Mouse (Mus musculus) left cerebral cortex, adult 6 months (tissue): ENCODE data around the gene Foxr1. TPM values are rescaled to one million over a fixed set of nuclear protein-coding genes. Genes with fewer than 3 reads are reported as not detected.

Experiments
- long read RNA-seq, 2 experiments: library from polyadenylated mRNA; unstranded; transcript quantifications; one replicate each; pipeline ENCODE4 v2.0.0; 2019 to 2020
- polyA plus RNA-seq: library from polyadenylated mRNA; unstranded; fragments of <200 nt; fragmentation: Nextera tagmentation; gene quantifications from 2 replicates; pipeline ENCODE4 v1.2.3, GENCODE M21; 2021

Foxr1 gene
- not detected in 2 replicates for polyA plus RNA-seq
- long read RNA-seq, experiment 1: 0 reads
- long read RNA-seq, experiment 2: 0 reads

GRCm38 (mm10) chr9:44440961-44441360, at the start of gene Foxr1:
Gene Foxr1, minus strand, starts transcription at chr9:44441136.

GRCm38 (mm10) chr9:44482552-44482951, 41.6 kb upstream of the Foxr1 start, which contains the start of gene Bcl9l:
Gene Bcl9l, plus strand, starts transcription at chr9:44482825.

GRCm38 (mm10) chr9:44454891-44455220, 13.9 kb upstream of the Foxr1 start, which contains the start of gene Upk2:
Gene Upk2, minus strand, starts transcription at chr9:44454976.

GRCm38 (mm10) chr9:44418519-44419385, 22.2 kb downstream of the Foxr1 start, which contains the start of gene Ccdc84:
Gene Ccdc84, minus strand, starts transcription at chr9:44418569.

GRCm38 (mm10) chr9:44406906-44407751, 33.8 kb downstream of the Foxr1 start, which contains the start of the genes Rps25 and Trappc4:
Gene Rps25, plus strand, starts transcription at chr9:44407139.
Gene Trappc4, minus strand, starts transcription at chr9:44407600.

GRCm38 (mm10) chr9:44396684-44397411, 44.1 kb downstream of the Foxr1 start, which contains the start of gene Slc37a4:
Gene Slc37a4, plus strand, starts transcription at chr9:44396852.

Other genes starting within 250 kb of the Foxr1 start
- 8.2 and 8.3 TPM in 2 replicates for gene Cbl, start 207.1 kb downstream of the Foxr1 start, polyA plus RNA-seq
- gene Ccdc153, start 200.5 kb downstream of the Foxr1 start, polyA plus RNA-seq: 5.5 and 6.3 TPM in 2 replicates
- gene Pdzd3, start 189.7 kb downstream of the Foxr1 start, polyA plus RNA-seq: 0.29 and 0.55 TPM in 2 replicates
- gene Nlrx1, start 172.5 kb downstream of the Foxr1 start, polyA plus RNA-seq: 3.7 and 6.2 TPM in 2 replicates
- gene Abcg4, start 152.5 kb downstream of the Foxr1 start, polyA plus RNA-seq: 16.5 and 27.8 TPM in 2 replicates
- gene Hinfp, start 135.5 kb downstream of the Foxr1 start, polyA plus RNA-seq: 3.3 and 4.6 TPM in 2 replicates
- gene C2cd2l, start 120.9 kb downstream of the Foxr1 start, polyA plus RNA-seq: 18.2 and 67.4 TPM in 2 replicates
- gene Dpagt1, start 115.1 kb downstream of the Foxr1 start, polyA plus RNA-seq: 8.7 and 14.8 TPM in 2 replicates
- 41.4 and 74.1 TPM in 2 replicates for gene H2afx, start 106.4 kb downstream of the Foxr1 start, polyA plus RNA-seq
- 26.9 and 35.2 TPM in 2 replicates for gene Hmbs, start 96.9 kb downstream of the Foxr1 start, polyA plus RNA-seq
- 40.5 and 45.1 TPM in 2 replicates for gene Vps11, start 79.5 kb downstream of the Foxr1 start, polyA plus RNA-seq
- gene Hyou1, start 61.6 kb downstream of the Foxr1 start, polyA plus RNA-seq: 15.2 and 19.6 TPM in 2 replicates
- gene Slc37a4, start 44.3 kb downstream of the Foxr1 start, polyA plus RNA-seq: 21.9 and 23.6 TPM in 2 replicates
- gene Rps25, start 34.0 kb downstream of the Foxr1 start, polyA plus RNA-seq: 1,852 and 1,982 TPM in 2 replicates
- 159 and 195 TPM in 2 replicates for gene Trappc4, start 33.5 kb downstream of the Foxr1 start, polyA plus RNA-seq
- 5.6 and 7.5 TPM in 2 replicates for gene Ccdc84, start 22.6 kb downstream of the Foxr1 start, polyA plus RNA-seq
- not detected in 2 replicates for gene Upk2, start 13.8 kb upstream of the Foxr1 start, polyA plus RNA-seq
- gene Bcl9l, start 41.7 kb upstream of the Foxr1 start, polyA plus RNA-seq: 3.7 and 5.7 TPM in 2 replicates
- not detected in 2 replicates for gene Cxcr5, start 120.7 kb upstream of the Foxr1 start, polyA plus RNA-seq
- 15.6 and 18.4 TPM in 2 replicates for gene Ddx6, start 163.8 kb upstream of the Foxr1 start, polyA plus RNA-seq
- not detected in 2 replicates for gene Treh, start 232.1 kb upstream of the Foxr1 start, polyA plus RNA-seq